Mouse (Mus musculus) lung, postnatal 14 days (tissue): ENCODE results near the gene Syngap1.
"Not testable (repeated sequence)": the region's sequence is repeated elsewhere in the genome, so short reads cannot be mapped to it uniquely, and the experiment has no call there.

Source experiments
- DNase-seq: peaks from one replicate; pipeline ENCODE4 v3.0.0; 2021

Gene Syngap1

DNA sequence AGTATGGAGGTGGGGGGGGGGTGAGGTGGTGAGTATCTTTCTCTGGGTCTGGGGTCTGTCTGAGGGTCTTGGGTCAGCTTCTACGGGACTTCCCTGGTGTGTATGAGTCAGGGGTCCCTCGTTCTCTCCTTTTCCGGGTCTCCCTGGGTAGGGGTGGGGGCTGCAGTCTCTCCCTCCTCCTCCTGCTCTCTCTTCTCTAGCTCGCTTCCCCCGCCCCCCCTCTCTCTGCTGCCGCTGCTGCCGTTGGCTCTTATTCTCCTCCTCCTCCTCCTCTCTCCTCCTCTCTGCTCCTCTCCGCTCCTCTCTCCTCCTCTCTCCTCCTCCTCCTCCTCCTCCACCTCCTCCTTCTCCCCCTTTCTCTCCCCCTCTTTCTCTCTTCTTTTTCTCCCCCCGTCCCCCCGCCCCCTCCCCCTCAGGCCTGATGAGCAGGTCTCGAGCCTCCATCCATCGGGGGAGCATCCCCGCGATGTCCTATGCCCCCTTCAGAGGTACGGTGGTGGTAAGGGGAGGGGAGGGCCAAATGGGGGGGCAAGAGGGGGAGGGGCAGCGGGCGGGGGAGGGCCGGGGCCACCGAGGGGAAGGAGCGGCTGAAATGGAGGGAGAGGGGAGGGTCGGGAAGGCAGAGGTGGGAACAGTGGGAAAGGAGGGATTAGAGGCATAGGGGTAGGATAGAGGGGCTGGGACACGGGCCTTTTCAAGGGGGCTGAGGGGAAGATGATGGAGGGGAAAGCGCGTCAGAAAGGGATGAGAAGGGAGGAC is at the start of gene Syngap1:
Gene Syngap1 (plus strand): TSS at position 223 of the 759 bp plus-strand sequence.
- no peak for DNase-seq

DNA sequence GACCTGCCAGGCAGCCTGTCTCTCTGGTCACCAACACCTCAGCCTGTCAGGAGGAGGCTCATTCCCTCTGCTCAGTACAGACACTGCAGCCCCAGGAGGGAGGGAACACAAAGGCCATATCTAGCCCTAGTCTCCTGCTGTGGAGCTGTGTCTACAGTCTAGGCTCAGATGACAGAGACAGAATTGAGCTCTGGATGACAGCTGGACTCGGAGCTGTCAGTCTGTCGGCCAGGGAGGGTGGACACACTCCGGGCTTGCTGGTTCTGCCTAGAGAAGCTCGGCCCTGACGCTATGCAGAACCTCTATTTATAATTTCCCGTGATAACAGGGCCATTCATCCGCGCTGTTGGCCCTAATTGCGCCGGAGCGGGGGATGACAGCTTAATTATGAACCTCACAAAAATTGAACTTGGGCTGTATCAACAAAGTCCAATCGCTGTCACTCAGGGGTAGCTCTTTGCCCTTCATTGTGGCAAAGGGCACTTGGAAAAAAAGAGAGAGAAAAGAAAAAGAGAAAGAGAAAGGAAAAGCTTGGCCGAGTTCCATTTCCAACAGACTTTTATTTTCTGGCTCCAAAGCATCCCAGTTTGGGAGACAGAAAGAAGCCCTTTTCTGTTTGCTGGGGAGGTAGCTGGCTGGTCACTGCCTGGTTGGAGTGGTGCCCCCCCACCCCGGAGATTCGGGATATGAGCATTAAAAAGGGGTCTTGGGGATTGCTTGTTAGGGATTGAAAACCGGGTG is 48.2 kb upstream of the Syngap1 start:
- no peak for DNase-seq

DNA sequence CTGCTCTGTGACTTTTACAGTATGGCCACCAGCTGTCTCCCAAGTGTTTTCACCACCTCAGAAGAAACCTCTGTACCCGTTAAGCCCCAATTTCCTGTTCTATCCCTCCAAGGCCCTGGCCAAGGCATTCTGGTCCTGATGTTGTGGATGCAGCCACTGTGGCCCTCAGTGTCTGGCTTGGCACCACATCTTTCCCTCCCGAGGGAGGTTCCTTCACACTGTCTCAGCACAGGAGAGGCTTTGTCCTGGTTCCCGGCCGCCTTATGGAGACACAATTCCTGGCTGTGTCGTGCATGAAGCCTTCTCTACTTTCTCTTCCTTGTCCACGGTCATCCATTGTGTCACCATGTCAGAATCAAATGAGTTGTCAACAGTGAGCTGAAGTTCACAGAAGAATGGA is 47.6 kb upstream of the Syngap1 start:
- DNase-seq: no peak

DNA sequence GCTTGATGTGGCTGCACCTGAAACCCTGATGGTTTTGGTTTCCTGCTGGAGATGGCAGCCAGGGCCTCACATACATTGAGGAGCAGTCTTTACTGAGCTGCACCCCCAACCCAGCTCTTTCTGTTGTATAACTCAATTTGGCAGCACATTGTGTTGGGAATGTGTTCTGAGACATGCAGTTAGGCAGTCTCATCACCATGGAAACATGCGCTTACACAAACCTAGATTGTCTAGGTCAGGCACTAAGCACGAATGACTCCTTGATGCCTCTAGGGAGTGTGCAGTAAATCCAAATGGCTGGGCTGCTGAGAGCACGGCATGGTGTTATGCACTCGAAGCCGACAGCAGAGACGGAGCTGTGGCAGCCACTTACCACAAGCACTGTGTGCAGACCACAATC is 46.7 kb upstream of the Syngap1 start:
- DNase-seq: no peak

DNA sequence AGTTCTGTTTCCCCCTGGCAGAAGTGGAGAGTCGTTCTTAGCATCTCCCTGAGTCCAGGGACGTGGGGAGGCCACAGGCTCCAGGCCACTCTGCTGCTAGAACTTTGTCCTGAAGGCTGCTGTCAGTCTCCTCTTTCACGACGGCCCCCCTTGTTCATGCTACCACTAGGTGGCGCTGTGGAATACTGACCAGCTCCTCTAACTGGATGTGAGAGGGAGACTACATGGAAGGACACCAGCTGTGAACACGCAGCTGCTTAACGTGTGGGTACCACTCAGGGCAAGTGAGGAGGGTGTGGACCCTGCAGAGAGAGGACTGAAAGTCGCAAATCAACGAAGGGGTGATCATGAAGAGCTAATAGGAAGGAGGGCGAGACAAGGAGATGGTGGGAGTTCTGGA is 45.5 kb upstream of the Syngap1 start:
- peak; percentile 85 for DNase-seq

DNA sequence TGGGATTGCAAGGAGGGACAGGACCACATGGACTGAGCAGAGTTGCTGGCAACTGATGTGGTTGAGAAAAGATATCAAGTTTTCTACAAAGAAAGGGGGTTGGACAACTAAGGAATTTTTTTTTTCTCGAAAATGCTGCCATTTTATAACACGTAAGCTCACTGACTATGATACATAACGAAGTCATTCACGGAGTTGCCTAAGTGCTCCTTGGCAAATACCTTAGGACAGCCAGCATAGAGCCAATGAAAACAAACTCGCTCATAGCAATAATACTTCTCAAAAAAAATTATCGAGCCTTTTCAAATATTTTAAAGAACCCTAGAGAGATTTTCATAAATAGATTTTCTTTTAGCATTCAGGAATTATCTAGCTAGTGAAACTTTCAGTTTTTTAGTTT is 40.1 kb upstream of the Syngap1 start:
- no peak for DNase-seq

DNA sequence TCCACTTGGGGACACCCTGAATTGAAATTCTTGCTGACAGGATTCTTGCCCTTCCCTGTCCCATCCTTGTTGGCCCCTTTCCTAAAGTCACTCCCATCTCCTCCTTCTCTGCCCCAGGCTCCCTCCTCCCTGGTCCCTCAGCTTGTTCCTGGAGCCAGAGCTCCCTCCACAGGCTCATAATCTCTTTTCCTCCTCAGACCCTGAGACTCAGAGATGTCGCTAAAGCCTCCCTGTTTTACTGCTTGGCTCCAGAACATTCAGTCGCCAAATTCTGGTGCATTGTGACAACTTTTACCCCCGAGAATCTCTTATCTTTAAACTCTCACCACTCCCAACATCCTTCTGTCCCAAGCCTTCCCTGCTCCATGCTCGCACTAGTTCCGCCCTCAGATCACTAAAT is 36.7 kb upstream of the Syngap1 start:
- DNase-seq: no peak

DNA sequence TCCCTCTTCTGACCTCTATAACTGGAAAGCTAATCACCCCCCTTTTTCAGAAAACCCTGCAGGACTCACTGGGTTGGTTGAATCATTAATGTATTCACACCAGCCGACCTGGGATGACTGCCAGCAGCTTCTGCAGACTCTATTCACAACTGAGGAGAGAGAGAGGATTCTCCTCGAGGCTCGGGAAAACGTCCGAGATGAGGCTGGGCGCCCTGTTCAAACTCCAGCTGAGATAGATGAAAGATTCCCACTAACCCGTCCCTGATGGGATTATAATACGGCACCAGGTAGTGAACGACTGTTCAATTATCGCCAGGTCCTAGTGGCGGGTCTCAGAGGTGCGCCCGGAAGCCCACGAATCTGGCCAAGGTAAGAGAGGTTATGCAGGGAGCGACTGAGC is 33.5 kb upstream of the Syngap1 start:
- DNase-seq: not testable (repeated sequence)

DNA sequence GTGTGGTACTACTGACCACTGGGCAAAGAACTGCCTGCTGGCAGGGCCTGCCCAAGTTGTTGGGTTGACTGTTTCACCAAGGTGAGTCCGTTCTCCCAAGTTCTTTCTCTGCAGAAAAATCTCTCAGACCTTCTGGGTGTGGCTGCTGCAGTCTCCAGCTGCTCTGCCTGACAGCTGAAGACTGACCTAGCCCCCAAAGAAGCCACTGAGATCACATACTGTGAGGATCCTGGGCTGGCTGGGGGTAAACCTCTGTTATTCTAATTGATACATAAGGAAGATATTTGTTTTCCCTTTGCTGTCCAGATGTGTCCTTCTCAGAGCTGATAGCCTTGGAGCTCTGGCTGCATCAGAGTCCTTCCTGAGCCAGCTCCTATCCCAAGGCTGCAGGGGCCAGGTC is 25.8 kb upstream of the Syngap1 start:
- no peak for DNase-seq

DNA sequence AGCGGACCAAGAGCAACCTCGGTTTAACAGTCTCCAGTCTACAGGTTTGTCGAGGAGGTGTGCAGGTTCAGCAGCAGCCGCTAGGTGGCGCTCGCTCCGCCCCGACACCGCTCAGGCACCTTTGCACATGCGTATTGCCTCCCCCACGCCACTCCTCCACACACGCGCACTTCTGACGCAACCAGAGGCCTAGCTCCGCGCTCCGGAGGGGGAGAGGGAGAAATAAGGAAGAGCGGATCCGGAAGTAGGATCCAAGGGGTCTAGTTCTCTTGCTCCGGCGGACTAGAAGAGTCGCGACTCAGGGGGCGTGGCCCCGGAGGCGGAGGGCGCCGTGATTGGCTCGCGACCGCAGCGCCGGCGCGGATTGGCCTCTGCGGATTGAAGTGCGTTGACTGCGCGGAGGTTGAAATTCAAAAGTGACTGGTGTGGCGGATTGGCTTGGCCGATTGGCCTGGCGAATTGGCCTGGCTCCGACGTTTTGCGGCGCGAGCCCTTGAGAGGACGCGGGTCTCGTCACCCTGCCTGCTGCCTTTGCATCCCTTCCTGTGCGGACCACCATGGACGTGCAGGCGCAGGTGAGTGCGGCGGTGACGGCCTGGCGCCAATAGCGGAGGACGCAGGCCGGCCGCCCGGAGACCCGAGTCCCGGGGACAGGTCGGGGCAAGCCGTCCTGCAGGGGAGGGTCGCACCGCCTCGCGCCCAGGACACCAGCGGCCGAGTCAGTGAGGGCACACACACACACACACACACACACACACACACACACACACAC is 24.2 kb upstream of the Syngap1 start, which contains the start of gene Kifc5b:
Gene Kifc5b (plus strand): TSS at position 381 of the 772 bp plus-strand sequence.
- peak; percentile 100 for DNase-seq

DNA sequence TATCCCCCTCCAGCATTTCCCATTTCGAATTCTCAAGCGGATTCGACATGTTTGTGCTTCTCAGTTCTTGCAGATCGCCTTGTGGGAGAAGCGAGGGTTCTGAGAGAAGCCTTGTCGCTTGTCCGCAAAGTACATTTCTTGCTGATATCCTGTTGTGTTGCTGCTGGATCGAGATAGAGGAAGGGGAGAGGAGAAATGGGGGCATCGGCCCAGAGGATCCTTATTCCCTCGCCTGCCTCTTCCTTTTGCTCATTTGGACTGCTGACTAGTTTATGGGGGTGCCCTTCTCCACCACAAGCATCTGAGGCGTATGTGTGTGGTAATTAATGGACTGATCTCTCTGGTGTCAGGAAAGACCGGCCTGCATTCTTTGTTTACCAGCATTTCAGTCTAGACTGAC is 23.5 kb upstream of the Syngap1 start:
- not testable (repeated sequence) for DNase-seq

DNA sequence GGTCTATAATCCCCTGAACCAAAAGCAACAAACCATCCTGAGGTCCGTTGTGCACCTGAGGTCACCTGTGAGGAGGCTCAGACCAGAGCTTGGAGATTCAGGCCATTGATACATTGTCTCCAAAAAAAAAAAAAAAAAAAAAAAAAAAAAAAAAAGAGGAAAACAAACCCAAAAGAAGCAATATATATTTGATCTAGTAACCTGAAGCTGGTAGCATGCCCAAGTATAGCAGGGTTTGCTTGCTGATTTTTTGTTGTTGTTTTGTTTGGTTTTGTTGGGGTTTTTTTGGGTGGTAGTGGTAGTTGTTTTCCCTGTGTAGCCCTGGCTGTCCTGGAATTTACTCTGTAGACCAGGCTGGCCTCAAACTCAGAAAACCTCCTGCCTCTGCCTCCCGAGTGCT is 22.7 kb upstream of the Syngap1 start:
- DNase-seq: no peak

DNA sequence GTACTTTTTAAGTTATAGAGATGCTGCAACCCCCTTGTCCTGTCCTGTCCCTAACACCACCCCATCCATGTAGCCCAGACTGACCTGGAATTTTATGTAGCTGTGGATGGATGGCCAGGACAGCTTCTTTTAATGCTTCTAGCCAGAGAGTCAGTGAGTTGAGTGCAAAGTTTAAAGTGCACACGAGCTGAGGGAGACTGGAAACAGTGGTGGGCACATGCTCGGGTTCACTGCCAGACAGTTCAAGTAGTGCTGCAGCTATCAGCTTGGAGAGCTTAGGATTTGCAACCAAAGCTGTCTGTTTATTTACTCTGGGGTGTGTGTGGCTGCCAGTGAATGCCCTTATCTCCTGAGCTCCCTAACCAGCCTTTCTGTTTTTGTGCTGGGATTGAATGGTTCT is 21.5 kb upstream of the Syngap1 start:
- DNase-seq: not testable (repeated sequence)

DNA sequence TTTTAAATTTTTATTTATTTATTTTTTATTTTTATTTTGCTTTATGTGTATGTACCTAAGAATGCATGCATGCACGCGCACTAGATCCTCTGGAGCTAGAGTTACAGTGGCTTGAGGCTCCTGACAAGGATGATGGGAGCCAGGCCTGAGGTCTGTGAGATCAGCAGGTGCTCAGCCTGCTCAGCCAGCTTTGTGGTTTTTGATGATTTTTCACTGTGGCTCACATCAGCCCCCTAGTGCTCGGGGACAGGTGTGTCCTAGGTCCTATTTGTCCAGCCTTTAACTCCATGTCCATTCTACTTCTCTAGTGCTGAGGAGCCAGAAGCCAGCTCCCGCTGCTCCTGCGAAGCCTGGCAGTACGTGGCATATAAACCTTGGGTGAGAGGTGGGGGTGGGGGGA is 18.7 kb upstream of the Syngap1 start:
- DNase-seq: not testable (repeated sequence)

DNA sequence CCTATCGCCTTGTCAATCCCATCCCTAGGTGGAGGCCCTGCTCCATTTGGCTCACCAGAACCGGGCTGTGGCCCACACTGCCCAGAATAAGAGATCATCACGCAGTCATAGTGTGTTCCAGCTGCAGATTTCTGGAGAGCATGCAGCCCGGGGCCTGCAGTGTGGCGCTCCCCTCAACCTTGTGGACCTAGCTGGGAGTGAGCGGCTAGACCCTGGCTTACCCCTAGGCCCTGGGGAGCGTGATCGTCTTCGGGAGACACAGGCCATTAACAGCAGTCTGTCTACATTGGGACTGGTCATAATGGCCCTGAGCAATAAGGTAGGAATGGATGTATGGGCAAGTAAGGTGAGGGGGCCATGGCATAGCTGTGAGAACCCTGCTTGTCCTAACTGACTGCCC is 15.6 kb upstream of the Syngap1 start:
- DNase-seq: not testable (repeated sequence)

DNA sequence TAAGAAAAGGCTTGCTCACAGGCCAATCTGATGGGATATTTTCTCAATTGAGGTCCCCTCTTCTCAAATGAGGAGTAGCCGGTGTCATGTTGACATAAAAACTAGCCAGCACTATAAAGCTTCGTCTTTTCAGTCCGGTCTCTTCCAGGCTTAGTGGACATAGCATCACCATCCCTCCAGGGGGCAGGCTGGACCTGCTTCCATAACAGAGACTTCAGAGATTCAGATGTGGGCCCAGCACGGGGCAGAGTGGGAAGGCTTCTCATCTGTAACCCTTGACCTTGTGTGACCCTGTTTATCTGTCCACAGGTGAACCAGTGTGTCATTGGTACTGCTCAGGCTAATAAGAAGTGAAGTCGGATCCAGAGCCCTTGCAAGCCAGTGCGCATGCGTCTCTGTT is 9.3 kb upstream of the Syngap1 start:
- DNase-seq: peak; percentile 63

DNA sequence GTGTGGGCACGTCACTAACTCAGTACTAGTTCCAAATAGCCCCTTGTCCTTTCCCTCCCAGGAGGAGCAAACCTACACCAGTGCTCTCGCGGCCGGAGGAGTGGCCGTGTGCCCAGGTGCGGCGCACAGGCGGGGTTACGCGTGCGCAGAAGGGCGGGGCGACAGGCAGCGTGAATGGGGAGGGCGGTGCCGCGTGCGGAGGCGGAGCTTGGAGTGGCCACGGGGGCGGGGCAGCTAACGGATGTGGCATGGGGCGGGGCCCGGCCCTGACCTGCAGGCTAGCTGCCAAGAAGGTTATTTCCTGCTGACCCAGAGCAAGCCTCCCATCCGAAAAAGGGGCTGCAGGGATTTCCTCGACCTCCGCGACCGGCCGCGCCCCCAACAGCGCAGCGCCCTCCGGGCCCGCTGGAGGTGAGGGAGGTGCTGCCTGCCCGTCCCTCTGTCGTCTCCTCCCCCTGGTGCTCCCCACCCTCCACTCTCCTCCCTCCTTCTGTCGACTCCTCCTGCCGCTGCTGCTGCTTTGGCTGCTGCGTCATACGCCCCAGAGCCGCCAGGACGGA is 8.1 kb upstream of the Syngap1 start, which contains the start of gene Phf1:
Gene Phf1 (plus strand): TSS at position 214 of the 560 bp plus-strand sequence.
- DNase-seq: peak; percentile 99

DNA sequence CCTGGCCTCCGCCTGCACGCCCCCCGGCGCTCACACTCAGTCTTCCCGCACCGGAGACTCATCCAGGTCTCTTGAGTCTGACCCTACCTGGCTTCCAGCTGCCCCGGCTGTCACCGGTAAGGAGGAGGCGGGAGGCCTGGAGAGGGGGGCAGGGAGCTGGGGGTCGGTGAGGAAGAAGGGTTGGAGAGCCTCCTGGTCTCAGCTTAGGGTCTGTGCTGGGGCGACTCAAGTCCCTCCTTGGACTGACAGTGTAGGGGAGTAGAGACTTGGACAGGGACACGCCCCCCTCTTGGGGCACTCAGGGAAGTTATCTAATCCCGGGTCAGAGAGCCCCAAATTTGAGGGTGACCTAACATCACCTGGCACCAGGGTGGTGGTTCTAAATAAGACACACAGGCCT is 7.6 kb upstream of the Syngap1 start:
- DNase-seq: no peak

DNA sequence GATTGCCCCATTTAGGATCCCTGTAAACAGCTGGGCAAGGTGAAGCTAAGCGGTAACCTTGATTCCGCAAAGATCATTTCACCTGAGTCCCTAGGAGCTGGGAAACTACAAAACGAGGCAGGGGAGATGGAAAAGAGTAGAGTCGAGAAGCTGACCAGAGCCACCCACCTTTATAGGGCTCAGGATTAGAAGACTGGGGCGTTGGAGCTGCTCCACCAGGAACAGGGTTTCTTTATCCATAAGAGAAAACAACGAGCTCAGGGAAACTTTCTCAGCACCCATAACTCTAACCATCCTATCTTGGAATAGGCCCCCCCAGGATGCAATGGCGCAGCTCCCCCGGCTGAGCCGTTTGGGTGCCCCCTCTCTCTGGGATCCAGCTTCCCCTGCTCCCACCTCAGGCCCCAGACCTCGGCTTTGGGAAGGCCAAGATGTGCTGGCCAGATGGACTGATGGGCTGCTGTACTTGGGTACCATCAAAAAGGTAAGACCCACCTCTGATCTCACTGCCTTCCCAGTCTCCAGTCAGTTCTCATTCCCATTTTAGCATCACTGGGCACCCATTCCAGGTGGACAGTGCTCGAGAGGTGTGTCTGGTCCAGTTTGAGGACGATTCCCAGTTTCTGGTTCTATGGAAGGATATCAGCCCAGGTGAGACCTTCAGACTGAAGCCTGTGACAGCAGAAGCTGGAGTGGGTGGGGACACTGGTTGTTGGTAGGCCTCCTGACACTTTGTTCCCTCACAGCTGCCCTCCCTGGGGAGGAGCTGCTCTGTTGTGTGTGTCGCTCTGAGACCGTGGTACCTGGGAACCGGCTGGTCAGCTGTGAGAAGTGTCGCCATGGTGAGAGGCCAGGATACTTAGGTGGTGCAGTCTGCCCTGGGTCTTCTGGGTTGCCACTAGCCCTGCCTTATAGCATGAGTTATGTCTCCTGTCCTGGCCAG is 6.9 kb upstream of the Syngap1 start:
- no peak for DNase-seq

DNA sequence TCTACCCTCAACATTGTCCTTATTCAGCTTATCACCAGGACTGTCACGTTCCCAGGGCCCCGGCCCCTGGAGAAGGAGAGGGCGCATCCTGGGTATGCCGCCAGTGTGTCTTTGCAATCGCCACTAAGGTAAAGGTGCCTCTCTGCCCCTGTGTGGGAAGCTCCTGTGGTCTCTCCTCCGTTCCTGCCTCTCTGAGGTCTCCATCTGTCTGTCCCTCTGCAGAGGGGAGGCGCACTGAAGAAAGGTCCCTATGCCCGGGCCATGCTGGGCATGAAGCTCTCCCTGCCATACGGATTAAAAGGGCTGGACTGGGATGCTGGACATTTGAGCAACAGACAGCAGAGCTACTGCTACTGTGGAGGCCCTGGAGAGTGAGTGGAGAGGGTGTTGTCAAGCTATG is 6.0 kb upstream of the Syngap1 start:
- no peak for DNase-seq

DNA sequence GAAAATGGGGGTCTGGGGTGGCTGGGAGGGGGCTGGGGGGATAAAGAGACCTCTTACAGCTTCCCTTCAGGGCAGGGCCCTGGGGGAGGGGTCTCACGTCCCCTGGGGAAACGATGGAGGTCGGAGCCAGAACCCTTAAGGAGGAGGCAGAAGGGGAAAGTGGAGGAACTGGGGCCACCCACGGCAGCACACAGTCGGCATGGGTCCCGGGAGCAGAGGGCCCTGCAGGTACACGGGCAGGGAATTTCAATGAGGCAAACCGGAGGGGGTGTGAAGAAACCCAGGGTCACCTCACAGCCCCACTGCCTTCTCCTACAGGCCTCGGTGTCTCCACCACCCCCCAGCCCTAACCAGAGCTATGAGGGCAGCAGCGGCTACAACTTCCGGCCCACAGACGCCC is 4.6 kb upstream of the Syngap1 start:
- no peak for DNase-seq
